Mouse (Mus musculus) kidney, embryonic 14.5 days (tissue): ENCODE data around the gene Barhl1. TPM values are rescaled to one million over a fixed set of nuclear protein-coding genes. Genes with fewer than 3 reads are reported as not detected.

Source experiments
- ATAC-seq: fragments of 200-750 bp; cut with Nextera tagmentation; 2 replicates; pipeline ENCODE4 v1.8.0; 2017; ENCODE audit warnings: moderate number of reproducible peaks, mild to moderate bottlenecking, moderate TSS enrichment, moderate library complexity; ENCODE audit not compliant: low FRiP score, low TSS enrichment
- H3K27ac ChIP-seq: fragments of 300-500 bp; sonication (generic); 2 replicates; pipeline ENCODE4 v1.5.1; 2014; ENCODE audit warnings: low read depth, mild to moderate bottlenecking, low read length, moderate library complexity, mixed read lengths
- H3K27me3 ChIP-seq: fragments of 300-500 bp; sonication (generic); 2 replicates; pipeline ENCODE4 v1.6.1; 2014; ENCODE audit warnings: mild to moderate bottlenecking, low read length; ENCODE audit not compliant: control insufficient read depth, insufficient read depth
- H3K36me3 ChIP-seq: fragments of 300-500 bp; sonication (generic); 2 replicates; pipeline ENCODE4 v1.6.1; 2014; ENCODE audit warnings: low read length, mixed read lengths; ENCODE audit not compliant: control insufficient read depth, insufficient read depth
- H3K4me1 ChIP-seq: fragments of 300-500 bp; sonication (generic); 2 replicates; pipeline ENCODE4 v1.6.1; 2014; ENCODE audit warnings: low read length, mixed read lengths; ENCODE audit not compliant: control insufficient read depth, insufficient read depth
- H3K4me2 ChIP-seq: fragments of 300-500 bp; sonication (generic); replicated peaks from 2 replicates; pipeline ENCODE4 v1.6.1; 2014; ENCODE audit warnings: low read depth, mild to moderate bottlenecking, low read length
- H3K4me3 ChIP-seq: fragments of 300-500 bp; sonication (generic); 2 replicates; pipeline ENCODE4 v1.5.1; 2014; ENCODE audit warnings: mild to moderate bottlenecking, low read length
- H3K9ac ChIP-seq: fragments of 300-500 bp; sonication (generic); 2 replicates; pipeline ENCODE4 v1.6.1; 2014; ENCODE audit warnings: low read depth, mild to moderate bottlenecking, low read length, moderate library complexity
- H3K9me3 ChIP-seq: fragments of 300-500 bp; sonication (generic); 2 replicates; pipeline ENCODE4 v1.6.1; 2016; ENCODE audit warnings: low read length; ENCODE audit not compliant: control insufficient read depth
- WGBS: fragments of 180-500 bp; shearing (Covaris S2); extraction: QIAGEN DNeasy Blood & Tissue Kit; methylation state at CpG from one replicate; pipeline ENCODE4 v1.1.7; 2014; 5-methylcytosine and 5-hydroxymethylcytosine counted together
- polyA plus RNA-seq: library from polyadenylated mRNA; unstranded; fragments of >200 nt; fragmentation: Nextera tagmentation; extraction: Ambion mirVana; gene quantifications from 2 replicates; pipeline ENCODE4 v1.2.1, GENCODE M21; 2014

Barhl1 gene
- not detected in 2 replicates for polyA plus RNA-seq

GRCm38 (mm10) chr2:28916513-28916865 is at the start of gene Barhl1:
TSS of gene Barhl1 (minus strand) at chr2:28916668.
- H3K4me2 ChIP-seq = no peak within 1 kb of the TSS
- no peak for ATAC-seq
- H3K27me3 ChIP-seq = peaks cover 95% of the 10 kb centered on the region
- under 1% methylated on average over 18 of the region's 18 CpGs for WGBS
- H3K27ac ChIP-seq = no peak within 1 kb of the TSS
- H3K4me1 ChIP-seq = no peaks in the 10 kb centered on the region
- no peaks in the 10 kb centered on the region for H3K9me3 ChIP-seq
- H3K9ac ChIP-seq = no peak within 1 kb of the TSS
- H3K4me3 ChIP-seq = 0 out of 2 replicates have a peak within 1 kb of the TSS, but pooled peaks have one; percentile 9
- H3K36me3 ChIP-seq = no peaks in the 10 kb centered on the region

- 75% methylated on average over 6 of the region's 6 CpGs for WGBS
- peaks cover 53% of the 10 kb centered on the region for H3K27me3 ChIP-seq
- peaks cover 16% of the 10 kb centered on the region for H3K4me1 ChIP-seq
- H3K9me3 ChIP-seq = no peaks in the 10 kb centered on the region
- no peak overlapping the region for H3K4me3 ChIP-seq
- H3K4me2 ChIP-seq = no peak overlapping the region
- no peak overlapping the region for H3K27ac ChIP-seq
- H3K9ac ChIP-seq = no peak overlapping the region
- H3K36me3 ChIP-seq = no peaks in the 10 kb centered on the region
- no peak for ATAC-seq
Observed at GRCm38 (mm10) chr2:28963565-28963964, 47.1 kb upstream of the Barhl1 start.

- no peak overlapping the region for H3K4me2 ChIP-seq
- 70% methylated on average over 5 of the region's 5 CpGs for WGBS
- ATAC-seq = no peak
- H3K27me3 ChIP-seq = peaks cover 50% of the 10 kb centered on the region
- H3K4me3 ChIP-seq = no peak overlapping the region
- no peak overlapping the region for H3K27ac ChIP-seq
- H3K9ac ChIP-seq = no peak overlapping the region
- no peaks in the 10 kb centered on the region for H3K36me3 ChIP-seq
- H3K4me1 ChIP-seq = peaks cover 12% of the 10 kb centered on the region
- H3K9me3 ChIP-seq = no peaks in the 10 kb centered on the region
Observed at GRCm38 (mm10) chr2:28961636-28962035, 45.2 kb upstream of the Barhl1 start.

GRCm38 (mm10) chr2:28961024-28961585 is 44.6 kb upstream of the Barhl1 start:
- no peaks in the 10 kb centered on the region for H3K9me3 ChIP-seq
- no peaks in the 10 kb centered on the region for H3K36me3 ChIP-seq
- H3K4me1 ChIP-seq = peaks cover 7% of the 10 kb centered on the region
- H3K27ac ChIP-seq = no peak overlapping the region
- no peak overlapping the region for H3K4me3 ChIP-seq
- ATAC-seq = no peak
- H3K9ac ChIP-seq = no peak overlapping the region
- H3K4me2 ChIP-seq = no peak overlapping the region
- 89% methylated on average over 15 of the region's 15 CpGs for WGBS
- peaks cover 50% of the 10 kb centered on the region for H3K27me3 ChIP-seq

- Histone ChIP-seq H3K9me3 (no peaks in the 10 kb centered on the region), H3K4me3 (no peak overlapping the region), H3K36me3 (no peaks in the 10 kb centered on the region), H3K4me2 (no peak overlapping the region), H3K9ac (no peak overlapping the region), H3K27me3 (peaks cover 65% of the 10 kb centered on the region), H3K27ac (no peak overlapping the region), H3K4me1 (no peaks in the 10 kb centered on the region)
- 84% methylated on average over 4 of the region's 4 CpGs for WGBS
- no peak for ATAC-seq
Observed at GRCm38 (mm10) chr2:28956874-28957273, 40.4 kb upstream of the Barhl1 start.

GRCm38 (mm10) chr2:28954595-28954994 is 38.1 kb upstream of the Barhl1 start:
- H3K4me1 ChIP-seq = no peaks in the 10 kb centered on the region
- H3K27me3 ChIP-seq = peaks cover 65% of the 10 kb centered on the region
- no peak overlapping the region for H3K4me2 ChIP-seq
- no peak for ATAC-seq
- WGBS = 65% methylated on average over 9 of the region's 9 CpGs
- H3K4me3 ChIP-seq = no peak overlapping the region
- no peak overlapping the region for H3K27ac ChIP-seq
- no peak overlapping the region for H3K9ac ChIP-seq
- no peaks in the 10 kb centered on the region for H3K36me3 ChIP-seq
- no peaks in the 10 kb centered on the region for H3K9me3 ChIP-seq

GRCm38 (mm10) chr2:28952981-28953380 is 36.5 kb upstream of the Barhl1 start:
- peaks cover 66% of the 10 kb centered on the region for H3K27me3 ChIP-seq
- H3K9me3 ChIP-seq = no peaks in the 10 kb centered on the region
- no peak overlapping the region for H3K27ac ChIP-seq
- H3K9ac ChIP-seq = no peak overlapping the region
- H3K36me3 ChIP-seq = no peaks in the 10 kb centered on the region
- no peak for ATAC-seq
- H3K4me1 ChIP-seq = no peaks in the 10 kb centered on the region
- H3K4me3 ChIP-seq = no peak overlapping the region
- H3K4me2 ChIP-seq = no peak overlapping the region
- 28% methylated on average over 8 of the region's 8 CpGs for WGBS

- H3K4me3 ChIP-seq = no peak overlapping the region
- no peak overlapping the region for H3K27ac ChIP-seq
- 90% methylated on average over 3 of the region's 3 CpGs for WGBS
- H3K27me3 ChIP-seq = peaks cover 61% of the 10 kb centered on the region
- H3K9ac ChIP-seq = no peak overlapping the region
- H3K4me1 ChIP-seq = peaks cover 13% of the 10 kb centered on the region; the same call in 1 of the 2 replicates
- H3K9me3 ChIP-seq = no peaks in the 10 kb centered on the region
- no peak overlapping the region for H3K4me2 ChIP-seq
- ATAC-seq = no peak
- no peaks in the 10 kb centered on the region for H3K36me3 ChIP-seq
Observed at GRCm38 (mm10) chr2:28946312-28946711, 29.8 kb upstream of the Barhl1 start.

GRCm38 (mm10) chr2:28945388-28945787 is 28.9 kb upstream of the Barhl1 start:
- no peak overlapping the region for H3K27ac ChIP-seq
- no peak for ATAC-seq
- H3K9me3 ChIP-seq = no peaks in the 10 kb centered on the region
- no peak overlapping the region for H3K4me3 ChIP-seq
- H3K36me3 ChIP-seq = no peaks in the 10 kb centered on the region
- H3K4me2 ChIP-seq = no peak overlapping the region
- H3K9ac ChIP-seq = no peak overlapping the region
- WGBS = 46% methylated on average over 6 of the region's 6 CpGs
- peaks cover 69% of the 10 kb centered on the region for H3K27me3 ChIP-seq
- peaks cover 13% of the 10 kb centered on the region; the same call in 1 of the 2 replicates for H3K4me1 ChIP-seq
